ENCODE assay signal across 14 mouse cellular contexts in the genomic region with DNA sequence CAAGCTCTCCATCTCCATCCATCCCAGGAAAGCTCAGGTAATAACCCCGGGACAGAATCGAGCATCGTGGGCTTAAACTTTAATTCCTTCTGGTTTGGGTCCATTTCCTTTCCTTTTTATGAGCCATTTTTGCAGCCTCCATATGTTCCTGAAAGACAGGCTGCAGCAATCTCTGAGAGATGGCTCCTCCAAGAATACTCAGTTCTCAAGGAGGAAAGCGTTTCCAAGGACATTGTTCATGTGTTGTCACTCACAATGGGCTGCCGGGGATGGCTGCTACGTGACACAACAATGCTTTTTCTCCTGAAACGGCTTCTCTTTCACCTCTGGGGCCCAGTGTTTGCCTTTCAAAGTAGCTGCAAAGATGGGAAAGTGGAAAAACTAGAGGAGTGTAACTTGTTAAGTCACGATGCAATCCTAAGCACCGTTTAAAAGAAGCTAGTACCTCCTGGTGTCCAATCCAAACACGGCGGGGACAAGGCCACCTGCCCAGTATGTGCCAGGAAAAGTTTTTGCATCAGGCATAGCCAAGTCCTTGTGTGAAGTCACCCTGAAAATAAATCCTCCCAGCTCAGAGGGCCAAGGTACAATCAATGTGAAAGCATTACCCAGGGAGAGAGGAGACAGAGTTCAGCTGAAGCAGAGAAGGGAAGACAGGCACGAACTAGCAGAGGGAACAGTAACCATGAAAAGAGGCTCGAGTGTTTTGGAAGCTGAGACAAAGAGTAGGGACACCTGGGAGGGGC.
A peak's percentile ranks its signal among the peaks of the same experiment; 100 is the strongest.
DNase-seq lines count a peak whose midpoint lies in the region; ATAC-seq lines count a peak whose summit lies in the region.
"Had no signal": no experiment of that assay in that cellular context is flagged by ENCODE, and none has a peak within 500 bp of the region (broad histone marks: within the 10 kb centered on the region; RNA-seq: fewer than 3 reads in every experiment).

No protein-coding gene starts in this region.

- no peak for ATAC-seq in hindbrain, embryonic 13.5 days (ENCODE audit: low FRiP score)
- no peak; the same call in 1 of the 2 replicates for ATAC-seq in hindbrain, embryonic 16.5 days
- no peak for ATAC-seq in embryonic facial prominence, embryonic 13.5 days (ENCODE audit: insufficient number of reproducible peaks, insufficient read depth, low FRiP score, low TSS enrichment, low read depth)
- ATAC-seq: activated CD4-positive, CD25-positive, alpha-beta regulatory T cell, adult 4 months had no signal

- H3K9ac ChIP-seq in hindbrain, embryonic 13.5 days = no peak overlapping the region
- H3K9ac ChIP-seq in hindbrain, embryonic 16.5 days (ENCODE audit: low read depth, low read length) = no peak overlapping the region
- H3K9ac ChIP-seq in embryonic facial prominence, embryonic 13.5 days = no peak overlapping the region
- H3K9ac ChIP-seq: hindbrain, embryonic 14.5 days; liver, embryonic 13.5 days; midbrain, embryonic 12.5 days had no signal

- H3K27me3 ChIP-seq in hindbrain, embryonic 13.5 days = peaks cover 4% of the 10 kb centered on the region; the same call in 1 of the 2 replicates
- no peaks in the 10 kb centered on the region for H3K27me3 ChIP-seq in hindbrain, embryonic 16.5 days (replicated peaks; ENCODE audit: control insufficient read depth, insufficient read depth, low read length)
- H3K27me3 ChIP-seq in embryonic facial prominence, embryonic 13.5 days = no peaks in the 10 kb centered on the region
- no peaks in the 10 kb centered on the region for H3K27me3 ChIP-seq in limb, embryonic 10.5 days (ENCODE audit: low read depth, poor library complexity, severe bottlenecking)
- H3K27me3 ChIP-seq: liver, embryonic 13.5 days had no signal

- no peak overlapping the region for H3K4me2 ChIP-seq in hindbrain, embryonic 13.5 days
- H3K4me2 ChIP-seq in hindbrain, embryonic 16.5 days (ENCODE audit: low read length) = no peak overlapping the region
- H3K4me2 ChIP-seq in embryonic facial prominence, embryonic 13.5 days = no peak overlapping the region
- H3K4me2 ChIP-seq: hindbrain, embryonic 14.5 days; liver, embryonic 13.5 days; midbrain, embryonic 12.5 days had no signal

- H3K4me1 ChIP-seq in hindbrain, embryonic 13.5 days (replicated peaks) = peaks cover 14% of the 10 kb centered on the region
- no peaks in the 10 kb centered on the region for H3K4me1 ChIP-seq in hindbrain, embryonic 16.5 days (ENCODE audit: control insufficient read depth, insufficient read depth, low read depth, low read length)
- H3K4me1 ChIP-seq in embryonic facial prominence, embryonic 13.5 days = peaks cover 20% of the 10 kb centered on the region
- peaks cover 29% of the 10 kb centered on the region for H3K4me1 ChIP-seq in limb, embryonic 10.5 days
- H3K4me1 ChIP-seq: liver, embryonic 13.5 days had no signal

- H3K27ac ChIP-seq in hindbrain, embryonic 13.5 days = peak overlapping the region; percentile 18; the same call in 1 of the 2 replicates
- no peak overlapping the region for H3K27ac ChIP-seq in hindbrain, embryonic 16.5 days (ENCODE audit: low read depth, low read length)
- H3K27ac ChIP-seq in embryonic facial prominence, embryonic 13.5 days = 0 out of 2 replicates have a peak overlapping the region, but pooled peaks have one; percentile 28
- peak overlapping the region; percentile 43; the same call in 1 of the 2 replicates for H3K27ac ChIP-seq in limb, embryonic 10.5 days
- H3K27ac ChIP-seq: hindbrain, embryonic 14.5 days; liver, embryonic 13.5 days; midbrain, embryonic 12.5 days had no signal

- no peaks in the 10 kb centered on the region for H3K36me3 ChIP-seq in hindbrain, embryonic 13.5 days
- no peaks in the 10 kb centered on the region for H3K36me3 ChIP-seq in hindbrain, embryonic 16.5 days (ENCODE audit: control insufficient read depth, insufficient read depth, low read length)
- no peaks in the 10 kb centered on the region for H3K36me3 ChIP-seq in embryonic facial prominence, embryonic 13.5 days
- no peaks in the 10 kb centered on the region for H3K36me3 ChIP-seq in limb, embryonic 10.5 days
- H3K36me3 ChIP-seq: liver, embryonic 13.5 days; midbrain, embryonic 12.5 days had no signal

- no peaks in the 10 kb centered on the region for H3K9me3 ChIP-seq in hindbrain, embryonic 13.5 days
- no peaks in the 10 kb centered on the region for H3K9me3 ChIP-seq in hindbrain, embryonic 16.5 days (ENCODE audit: control insufficient read depth, low read length)
- H3K9me3 ChIP-seq in embryonic facial prominence, embryonic 13.5 days = no peaks in the 10 kb centered on the region
- H3K9me3 ChIP-seq in limb, embryonic 10.5 days (replicated peaks) = no peaks in the 10 kb centered on the region
- H3K9me3 ChIP-seq: liver, embryonic 13.5 days; midbrain, embryonic 12.5 days had no signal

- no peak overlapping the region for H3K4me3 ChIP-seq in hindbrain, embryonic 13.5 days
- H3K4me3 ChIP-seq in hindbrain, embryonic 16.5 days (ENCODE audit: low read length) = no peak overlapping the region
- H3K4me3 ChIP-seq in embryonic facial prominence, embryonic 13.5 days = no peak overlapping the region
- H3K4me3 ChIP-seq in limb, embryonic 10.5 days = no peak overlapping the region
- H3K4me3 ChIP-seq: liver, embryonic 13.5 days; midbrain, embryonic 12.5 days had no signal

- DNase-seq in adrenal gland, postnatal 14 days = peak; percentile 65
- DNase-seq in limb, embryonic 10.5 days (ENCODE audit: low spot score) = no peak
- no peak for DNase-seq in thymus, postnatal 25 days
- DNase-seq in spleen, postnatal 36 days (ENCODE audit: low spot score in 2 of 2) = no peak
- DNase-seq: cerebellum, postnatal 36 days; liver, embryonic 13.5 days; lung, postnatal 10 days; right cerebral cortex, adult 18-20 months had no signal

- WGBS in hindbrain, embryonic 13.5 days = 34% methylated on average over 13 of the region's 13 CpGs
- WGBS in hindbrain, embryonic 16.5 days = 37% methylated on average over 13 of the region's 13 CpGs
- WGBS in embryonic facial prominence, embryonic 13.5 days = 72% methylated on average over 13 of the region's 13 CpGs
- WGBS in limb, embryonic 10.5 days = 86% methylated on average over 13 of the region's 13 CpGs
